Mouse (Mus musculus): ENCODE measurements around the gene Gm45021. TPM values are rescaled to one million over a fixed set of nuclear protein-coding genes. Genes with fewer than 3 reads are reported as not detected.

The Gm45021 gene
- not detected in 2 replicates for polyA plus RNA-seq (2015; fragmentation: Nextera tagmentation; extraction: Ambion mirVana)

DNA sequence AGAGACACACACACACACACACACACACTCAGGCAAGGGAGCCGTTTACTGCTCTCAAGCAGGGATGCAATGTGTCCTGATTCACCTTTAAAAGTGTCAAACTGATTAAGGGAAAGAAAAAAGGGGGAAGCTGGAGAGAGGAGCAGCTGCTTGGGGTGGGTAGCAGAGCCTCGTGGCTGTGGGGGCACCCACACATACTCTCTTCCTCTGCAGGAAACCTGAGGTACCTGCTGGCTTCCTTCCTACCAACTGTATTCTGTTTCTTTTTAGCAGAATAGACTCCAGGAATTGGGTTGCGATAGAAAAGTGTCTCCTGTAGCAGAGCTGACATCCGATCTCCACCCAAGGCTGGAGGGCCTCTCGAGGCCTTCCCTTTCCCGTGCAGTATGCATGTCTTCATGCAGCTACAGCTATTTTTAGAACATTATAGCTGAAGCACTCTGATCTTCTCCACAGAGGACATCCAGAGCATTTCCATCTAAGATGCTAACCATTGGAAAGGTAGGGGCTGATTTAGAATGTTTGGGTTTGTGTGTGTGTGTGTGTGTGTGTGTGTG, at the start of gene Gm45021:
Gene Gm45021 (plus strand): TSS at position 417 of the 557 bp plus-strand sequence.
- 38% methylated on average over 6 of the region's 6 CpGs for WGBS
- Histone ChIP-seq H3K36me3 (ENCODE audit: control insufficient read depth, insufficient read depth) (no peaks in the 10 kb centered on the region), H3K27ac (ENCODE audit: low read depth, low read length) (no peak within 1 kb of the TSS), H3K27me3 (replicated peaks; ENCODE audit: control insufficient read depth, insufficient read depth, low read length) (no peaks in the 10 kb centered on the region), H3K9ac (ENCODE audit: low read depth, low read length) (no peak within 1 kb of the TSS), H3K4me2 (replicated peaks; ENCODE audit: low read depth) (no peak within 1 kb of the TSS), H3K4me1 (replicated peaks; ENCODE audit: control insufficient read depth, insufficient read depth, low read length) (no peaks in the 10 kb centered on the region), H3K9me3 (ENCODE audit: control insufficient read depth) (no peaks in the 10 kb centered on the region), H3K4me3 (ENCODE audit: low read depth, low read length) (no peak within 1 kb of the TSS)
- no peak for ATAC-seq
- TF ChIP-seq CTCF (IDR thresholded peaks at IDR 0.05; ENCODE audit: low read depth), result no peak

- Histone ChIP-seq H3K9me3 (ENCODE audit: control insufficient read depth) (no peaks in the 10 kb centered on the region), H3K4me3 (ENCODE audit: low read depth, low read length) (no peak overlapping the region), H3K36me3 (ENCODE audit: control insufficient read depth, insufficient read depth) (no peaks in the 10 kb centered on the region), H3K4me2 (replicated peaks; ENCODE audit: low read depth) (no peak overlapping the region), H3K9ac (ENCODE audit: low read depth, low read length) (no peak overlapping the region), H3K27me3 (replicated peaks; ENCODE audit: control insufficient read depth, insufficient read depth, low read length) (no peaks in the 10 kb centered on the region), H3K27ac (ENCODE audit: low read depth, low read length) (no peak overlapping the region), H3K4me1 (replicated peaks; ENCODE audit: control insufficient read depth, insufficient read depth, low read length) (peaks cover 9% of the 10 kb centered on the region)
- no peak for ATAC-seq
- TF ChIP-seq CTCF (IDR thresholded peaks at IDR 0.05; ENCODE audit: low read depth), result no peak
- 75% methylated on average over 5 of the region's 5 CpGs for WGBS
Measured at GRCm38 (mm10) chr6:48539860-48540259, 49.5 kb upstream of the Gm45021 start.

GRCm38 (mm10) chr6:48540721-48541120, 48.7 kb upstream of the Gm45021 start:
- Histone ChIP-seq H3K4me2 (replicated peaks; ENCODE audit: low read depth) (no peak overlapping the region), H3K27me3 (replicated peaks; ENCODE audit: control insufficient read depth, insufficient read depth, low read length) (no peaks in the 10 kb centered on the region), H3K36me3 (ENCODE audit: control insufficient read depth, insufficient read depth) (no peaks in the 10 kb centered on the region), H3K4me1 (replicated peaks; ENCODE audit: control insufficient read depth, insufficient read depth, low read length) (peaks cover 9% of the 10 kb centered on the region), H3K27ac (ENCODE audit: low read depth, low read length) (no peak overlapping the region), H3K9ac (ENCODE audit: low read depth, low read length) (no peak overlapping the region), H3K9me3 (ENCODE audit: control insufficient read depth) (no peaks in the 10 kb centered on the region), H3K4me3 (ENCODE audit: low read depth, low read length) (no peak overlapping the region)
- no peak for ATAC-seq
- TF ChIP-seq CTCF (IDR thresholded peaks at IDR 0.05; ENCODE audit: low read depth), result no peak
- WGBS, result 74% methylated on average over 3 of the region's 3 CpGs

DNA sequence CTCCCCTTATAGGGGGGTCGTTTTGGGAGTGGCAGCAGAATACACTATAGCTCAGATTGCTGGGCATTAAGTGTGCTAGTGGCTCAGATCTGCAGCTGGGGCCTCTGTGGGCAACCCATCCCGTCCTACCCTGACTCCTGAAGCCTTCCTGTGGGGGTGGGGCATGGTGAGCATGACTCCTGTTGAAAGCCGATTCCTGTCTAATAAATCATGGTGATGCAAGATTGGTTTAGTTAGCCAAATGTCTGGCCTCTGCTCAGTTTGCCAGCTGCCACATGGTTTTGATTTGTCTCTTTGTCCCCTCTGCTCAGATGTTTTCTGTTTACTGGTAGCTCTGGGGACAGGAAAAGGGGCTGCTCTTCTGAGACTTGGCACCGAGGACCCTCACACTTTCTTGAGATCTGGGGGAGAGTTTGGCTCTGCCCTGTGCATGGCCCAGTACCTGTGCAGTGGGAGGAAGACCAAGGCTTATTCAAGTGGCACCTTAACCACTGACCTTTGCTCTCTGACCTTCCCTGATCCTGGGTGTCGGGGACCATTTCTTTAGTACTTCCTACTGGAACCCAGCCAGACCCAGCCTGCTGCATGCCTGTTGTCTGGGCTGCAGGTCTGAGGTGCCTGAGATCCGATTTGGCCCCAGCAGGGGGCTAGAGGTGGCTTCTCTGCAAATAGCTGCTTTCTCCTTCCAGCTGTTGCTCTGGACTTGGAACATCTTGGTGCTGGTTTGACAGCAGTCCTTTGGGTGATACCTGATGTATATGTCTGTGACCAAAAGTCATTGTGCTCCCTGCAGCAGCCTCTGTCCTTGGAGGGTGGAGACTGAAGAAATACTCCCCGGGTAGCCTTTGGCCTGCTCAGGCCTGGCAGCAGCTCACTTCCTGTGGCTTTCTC, 47.6 kb upstream of the Gm45021 start:
- Histone ChIP-seq H3K4me1 (replicated peaks; ENCODE audit: control insufficient read depth, insufficient read depth, low read length) (peaks cover 9% of the 10 kb centered on the region), H3K4me2 (replicated peaks; ENCODE audit: low read depth) (no peak overlapping the region), H3K36me3 (ENCODE audit: control insufficient read depth, insufficient read depth) (no peaks in the 10 kb centered on the region), H3K27ac (ENCODE audit: low read depth, low read length) (no peak overlapping the region), H3K9me3 (ENCODE audit: control insufficient read depth) (no peaks in the 10 kb centered on the region), H3K9ac (ENCODE audit: low read depth, low read length) (no peak overlapping the region), H3K4me3 (ENCODE audit: low read depth, low read length) (no peak overlapping the region), H3K27me3 (replicated peaks; ENCODE audit: control insufficient read depth, insufficient read depth, low read length) (no peaks in the 10 kb centered on the region)
- WGBS, result 21% methylated on average over 7 of the region's 7 CpGs
- TF ChIP-seq CTCF (IDR thresholded peaks at IDR 0.05; ENCODE audit: low read depth), result no peak
- ATAC-seq, result no peak; the same call in 1 of the 2 replicates

- WGBS, result 85% methylated on average over 3 of the region's 3 CpGs
- no peak for ATAC-seq
- no peak overlapping the region for H3K4me2 ChIP-seq (replicated peaks; ENCODE audit: low read depth)
- H3K9ac ChIP-seq (ENCODE audit: low read depth, low read length), result no peak overlapping the region
- H3K36me3 ChIP-seq (ENCODE audit: control insufficient read depth, insufficient read depth), result no peaks in the 10 kb centered on the region
- no peak overlapping the region for H3K4me3 ChIP-seq (ENCODE audit: low read depth, low read length)
- TF ChIP-seq CTCF (IDR thresholded peaks at IDR 0.05; ENCODE audit: low read depth), result no peak
- H3K4me1 ChIP-seq (replicated peaks; ENCODE audit: control insufficient read depth, insufficient read depth, low read length), result peaks cover 9% of the 10 kb centered on the region
- H3K9me3 ChIP-seq (ENCODE audit: control insufficient read depth), result no peaks in the 10 kb centered on the region
- no peaks in the 10 kb centered on the region for H3K27me3 ChIP-seq (replicated peaks; ENCODE audit: control insufficient read depth, insufficient read depth, low read length)
- no peak overlapping the region for H3K27ac ChIP-seq (ENCODE audit: low read depth, low read length)
Measured at GRCm38 (mm10) chr6:48542631-48543030, 46.8 kb upstream of the Gm45021 start.

- Histone ChIP-seq H3K4me3 (ENCODE audit: low read depth, low read length) (no peak overlapping the region), H3K27me3 (replicated peaks; ENCODE audit: control insufficient read depth, insufficient read depth, low read length) (no peaks in the 10 kb centered on the region), H3K4me2 (replicated peaks; ENCODE audit: low read depth) (no peak overlapping the region), H3K36me3 (ENCODE audit: control insufficient read depth, insufficient read depth) (no peaks in the 10 kb centered on the region), H3K9me3 (ENCODE audit: control insufficient read depth) (no peaks in the 10 kb centered on the region), H3K4me1 (replicated peaks; ENCODE audit: control insufficient read depth, insufficient read depth, low read length) (peaks cover 7% of the 10 kb centered on the region), H3K27ac (ENCODE audit: low read depth, low read length) (no peak overlapping the region), H3K9ac (ENCODE audit: low read depth, low read length) (no peak overlapping the region)
- whole genome bisulfite sequencing, result 74% methylated on average over 5 of the region's 5 CpGs
- no peak for TF ChIP-seq CTCF (IDR thresholded peaks at IDR 0.05; ENCODE audit: low read depth)
- ATAC-seq, result no peak
Measured at GRCm38 (mm10) chr6:48545251-48545650, 44.2 kb upstream of the Gm45021 start.

Measured in intestine, postnatal 0 days (tissue).